Mouse (Mus musculus): Measurements from ENCODE around the gene Aig1.
A peak's percentile ranks its signal among the peaks of the same experiment; 100 is the strongest.
"Not testable (repeated sequence)": the region's sequence is repeated elsewhere in the genome, so short reads cannot be mapped to it uniquely, and the experiment has no call there.

Gene Aig1

DNA sequence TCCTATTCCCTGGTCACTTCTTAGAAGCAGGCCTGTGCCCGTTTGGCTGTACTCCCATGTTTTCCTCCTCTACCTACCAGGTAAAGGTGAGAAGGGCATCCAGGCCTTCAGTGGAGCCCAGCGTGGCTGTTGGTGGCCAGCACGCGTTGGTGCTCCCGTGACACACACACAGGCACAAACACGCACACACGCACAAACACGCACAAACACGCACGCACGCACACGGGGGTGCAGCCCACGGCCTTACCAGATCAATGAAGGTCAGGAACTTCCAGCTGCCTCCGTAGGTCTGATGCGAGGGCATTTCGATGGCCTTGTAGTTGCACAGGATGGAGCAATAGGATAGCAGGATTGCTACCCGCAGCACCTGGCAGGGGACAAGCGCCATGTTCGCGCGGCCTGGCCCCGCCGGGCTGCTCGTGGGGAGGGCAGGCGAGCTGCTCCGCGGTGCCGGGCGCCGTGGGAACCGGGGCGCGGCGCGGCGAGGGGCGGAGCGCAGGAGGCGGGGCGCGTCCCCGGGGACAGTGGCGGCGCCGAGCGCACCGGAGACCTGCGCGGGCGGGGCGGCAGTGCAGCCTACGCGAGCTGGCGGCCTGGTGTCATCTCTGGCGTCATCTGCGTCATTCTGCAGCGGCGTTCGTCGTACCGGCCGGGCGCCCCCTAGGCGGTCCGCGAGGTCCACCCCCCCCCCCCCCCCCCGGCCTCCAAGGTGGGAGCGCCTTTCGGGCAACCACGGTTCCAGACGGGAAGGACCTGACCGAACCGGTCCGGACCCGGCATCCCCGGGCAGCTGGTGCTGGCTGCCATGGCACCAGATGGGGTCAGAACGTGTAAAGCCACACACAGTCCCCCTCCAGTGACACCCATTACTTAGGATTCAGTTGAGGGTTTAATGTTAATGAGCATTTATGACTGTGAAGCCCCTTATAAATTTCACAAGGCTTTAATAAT lies at the start of gene Aig1:
Gene Aig1 (minus strand): TSS at position 610 of the 951 bp plus-strand sequence.
- DNase-seq (ENCODE audit: low spot score in 2 of 2) = peak; percentile 44 to 66

DNA sequence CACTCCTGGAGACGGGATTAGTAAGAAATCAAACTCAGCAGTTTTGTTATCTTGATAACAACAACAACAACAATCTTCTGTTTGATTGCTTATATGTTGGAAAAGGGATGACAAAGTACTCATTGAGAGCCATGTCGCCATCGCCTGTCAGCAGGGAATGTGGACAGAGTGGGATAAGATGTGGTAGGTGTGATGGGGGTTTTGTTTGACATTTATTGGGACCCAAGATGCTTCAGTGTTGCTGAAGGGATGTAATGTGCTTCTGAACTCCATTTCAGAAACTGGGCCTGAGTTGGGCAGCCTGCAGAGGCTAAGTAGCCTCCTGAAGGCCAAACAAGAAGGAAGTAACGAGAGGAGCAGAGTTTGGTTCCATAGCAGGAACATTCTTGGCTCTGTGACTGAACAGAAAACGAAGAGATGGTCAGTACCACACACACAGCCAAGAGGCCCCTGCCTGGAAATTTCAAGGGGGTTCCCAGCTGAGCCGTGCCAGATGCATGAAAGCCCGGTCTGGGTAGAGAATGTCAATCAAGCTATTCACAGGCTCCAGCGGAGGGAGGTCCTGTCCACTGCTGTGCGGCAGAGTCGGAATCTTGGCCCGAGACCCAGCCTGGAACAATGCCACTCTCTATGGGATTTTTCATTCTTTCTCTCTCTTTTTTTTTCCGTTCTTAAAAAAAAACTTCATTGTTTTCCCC lies 48.0 kb upstream of the Aig1 start:
- DNase-seq (ENCODE audit: low spot score in 2 of 2) = peak; percentile 32 to 66

DNA sequence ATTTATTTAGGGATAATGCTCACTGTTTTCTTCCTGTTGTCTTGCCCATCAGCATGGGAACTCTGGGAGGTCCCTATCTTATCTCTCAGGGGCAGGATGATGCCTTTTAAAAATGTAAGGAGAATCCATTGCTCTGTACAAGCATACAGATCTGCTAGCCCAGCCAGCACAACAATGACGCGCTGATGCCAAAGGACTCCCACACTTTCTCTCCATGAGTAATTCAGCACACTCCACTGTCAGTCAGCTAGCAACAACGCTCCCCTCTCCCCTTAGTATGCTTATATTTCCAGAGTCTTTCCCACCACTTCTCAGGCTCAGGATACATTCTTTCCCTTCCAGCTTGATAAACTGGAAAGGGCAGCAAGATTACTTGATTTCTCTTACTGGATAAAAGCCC lies 46.4 kb upstream of the Aig1 start:
- no peak for DNase-seq (ENCODE audit: low spot score in 2 of 2)

DNA sequence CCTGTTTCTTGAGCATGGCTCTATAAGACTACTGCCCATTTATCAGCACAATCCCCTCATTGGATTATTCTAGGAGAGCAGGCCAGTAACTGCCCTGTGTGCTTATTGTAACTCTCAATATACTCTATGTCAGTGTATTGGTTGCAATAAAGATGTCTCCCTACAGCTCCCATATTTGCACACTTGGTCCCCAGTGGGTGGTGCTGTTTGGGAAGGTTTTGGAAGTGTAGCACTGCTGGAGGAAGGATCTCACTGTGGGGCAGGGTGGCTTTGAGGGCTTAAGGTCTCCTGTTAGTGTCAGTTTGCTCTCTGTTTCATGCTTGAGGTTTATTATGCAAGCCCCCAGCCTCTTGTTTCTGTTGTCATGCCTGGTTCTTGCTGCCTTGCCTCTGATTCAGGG lies 44.9 kb upstream of the Aig1 start:
- no peak for DNase-seq (ENCODE audit: low spot score in 2 of 2)

DNA sequence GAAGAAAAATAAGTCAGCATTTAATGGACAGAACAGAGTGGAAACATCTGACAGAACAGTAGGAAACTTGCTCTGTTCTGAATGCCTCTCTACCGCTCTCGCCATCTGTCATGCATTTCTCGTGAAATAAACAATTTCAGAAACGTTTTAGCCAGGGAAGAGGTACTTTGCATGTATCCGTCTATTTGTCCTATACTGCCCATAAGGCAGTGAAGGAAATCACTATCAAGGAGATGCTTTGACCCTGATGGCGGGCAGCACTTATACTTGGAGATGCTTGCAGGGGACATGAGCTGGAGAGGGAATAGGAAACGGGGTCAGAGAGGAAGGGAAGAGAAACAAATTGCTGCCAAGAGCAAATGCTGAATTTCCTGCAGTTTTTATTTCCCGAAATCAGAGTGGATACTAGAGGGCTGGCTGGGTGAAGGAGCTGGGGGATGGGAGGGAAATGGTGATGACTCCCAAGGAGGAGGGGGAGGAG lies 37.5 kb upstream of the Aig1 start:
- no peak for DNase-seq (ENCODE audit: low spot score in 2 of 2)

DNA sequence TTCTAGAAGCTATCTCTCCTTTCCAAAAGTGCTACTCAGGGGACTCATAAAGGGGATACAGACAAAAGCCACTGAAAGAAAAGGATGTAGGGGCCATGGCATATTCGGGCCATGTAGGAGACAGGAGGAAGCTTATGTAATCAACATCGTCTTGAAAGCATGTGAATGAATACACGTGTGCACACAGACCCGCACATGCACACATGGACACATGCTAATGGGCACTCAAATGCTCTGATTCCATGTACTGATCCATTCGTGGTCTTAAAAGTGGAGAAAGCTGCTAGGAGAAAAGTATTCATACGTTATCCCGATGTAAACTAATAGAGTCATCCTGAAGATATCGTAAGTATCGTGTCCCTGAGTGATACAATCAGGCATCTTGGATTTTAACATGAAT lies 36.8 kb upstream of the Aig1 start:
- DNase-seq (ENCODE audit: low spot score in 2 of 2) = no peak

DNA sequence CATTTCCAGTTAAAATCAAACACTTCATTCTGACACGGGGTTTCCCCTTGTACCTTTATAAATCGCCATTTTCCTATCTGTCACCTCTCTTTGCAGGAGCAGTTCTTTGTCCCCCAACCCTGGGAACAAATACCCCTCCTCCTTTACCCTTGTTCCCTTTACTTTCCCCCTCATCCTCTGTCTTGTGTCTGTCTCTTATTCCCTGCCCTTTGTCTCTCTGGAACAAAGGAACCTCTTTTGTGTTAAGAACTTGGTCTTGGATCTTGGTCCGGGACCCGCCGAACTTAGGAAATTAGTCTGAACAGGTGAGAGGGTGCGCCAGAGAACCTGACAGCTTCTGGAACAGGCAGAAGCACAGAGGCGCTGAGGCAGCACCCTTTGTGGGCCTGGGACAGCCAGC lies 24.0 kb upstream of the Aig1 start:
- not testable (repeated sequence) for DNase-seq (ENCODE audit: low spot score in 2 of 2)

DNA sequence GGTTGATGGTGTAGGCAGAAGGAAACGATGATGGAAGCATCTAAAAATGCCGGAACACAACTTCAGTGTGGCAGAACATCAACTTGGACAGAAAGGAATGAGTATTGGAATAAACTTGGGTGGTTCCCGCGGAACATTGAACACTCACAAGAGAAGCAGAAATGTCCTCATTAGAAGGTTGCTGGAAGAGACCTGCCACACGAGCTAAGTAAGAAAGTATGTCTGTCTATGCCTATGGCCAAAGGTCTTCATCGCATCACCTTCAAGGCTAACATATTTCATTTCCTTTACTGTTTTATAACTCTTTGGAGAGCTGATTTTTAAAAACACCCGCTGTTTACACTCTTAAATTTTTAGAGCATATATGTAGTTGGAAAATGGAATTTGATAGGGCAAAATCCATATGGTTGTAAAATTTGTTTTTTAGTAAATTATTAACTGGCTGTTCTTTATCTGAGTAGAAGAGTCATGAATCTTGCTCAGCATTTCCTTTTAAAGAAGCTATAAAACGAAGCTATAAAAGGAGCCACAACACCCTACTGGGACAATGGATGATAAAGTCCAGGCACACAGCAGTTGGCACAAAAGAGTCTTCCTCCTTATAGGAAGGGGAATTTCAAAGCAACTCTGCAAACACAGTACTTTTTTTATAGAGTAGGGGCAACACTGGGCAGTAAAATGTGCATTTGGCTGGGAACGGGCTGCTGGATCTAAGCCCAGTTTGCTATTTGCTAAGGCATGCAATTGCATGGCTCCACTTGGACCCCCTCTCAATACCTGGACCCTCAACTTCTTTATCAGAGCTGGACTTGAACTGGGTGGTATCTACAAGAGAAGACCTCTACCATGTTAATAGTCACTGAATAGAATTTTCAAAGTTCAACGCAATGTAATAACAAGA lies 14.4 kb upstream of the Aig1 start:
- DNase-seq (ENCODE audit: low spot score in 2 of 2) = no peak

DNA sequence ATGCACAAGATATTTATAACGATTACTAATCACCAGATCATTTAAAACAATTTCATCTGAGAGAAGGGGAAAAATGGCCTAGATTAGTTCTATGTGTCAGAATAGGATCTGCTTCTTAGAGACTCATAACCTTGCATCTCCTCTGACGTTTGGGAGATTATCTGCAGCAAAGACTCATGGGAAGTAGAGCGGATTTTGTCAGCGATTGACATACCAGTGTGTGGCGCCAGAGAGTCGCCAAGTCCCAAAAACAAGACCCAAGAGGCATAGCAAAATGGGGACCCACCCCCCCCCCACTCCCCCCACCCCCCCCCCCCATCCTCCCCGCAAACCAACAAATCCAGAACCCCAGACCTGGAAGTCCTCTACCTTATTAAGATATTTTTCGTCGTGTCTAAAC lies 13.7 kb upstream of the Aig1 start:
- DNase-seq (ENCODE audit: low spot score in 2 of 2) = no peak

DNA sequence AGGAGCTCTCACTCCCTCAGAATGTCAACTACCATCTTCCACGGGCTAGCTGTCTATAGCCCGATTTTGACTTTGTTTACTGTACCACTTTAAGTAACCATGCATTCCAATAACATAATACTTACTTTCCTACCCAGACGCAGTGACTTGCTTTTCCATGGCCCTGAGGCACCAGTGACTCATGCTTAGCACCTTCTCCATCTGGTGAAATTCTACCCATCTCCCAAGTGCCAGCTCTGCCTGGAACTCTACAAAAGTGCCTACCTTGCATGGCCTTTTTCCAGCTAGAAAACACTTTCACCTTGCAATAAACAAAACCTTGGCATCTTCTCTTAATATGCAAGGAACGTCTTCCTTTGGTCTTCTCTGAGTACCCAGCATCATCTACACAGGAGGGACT lies 9.9 kb upstream of the Aig1 start:
- no peak for DNase-seq (ENCODE audit: low spot score in 2 of 2)

DNA sequence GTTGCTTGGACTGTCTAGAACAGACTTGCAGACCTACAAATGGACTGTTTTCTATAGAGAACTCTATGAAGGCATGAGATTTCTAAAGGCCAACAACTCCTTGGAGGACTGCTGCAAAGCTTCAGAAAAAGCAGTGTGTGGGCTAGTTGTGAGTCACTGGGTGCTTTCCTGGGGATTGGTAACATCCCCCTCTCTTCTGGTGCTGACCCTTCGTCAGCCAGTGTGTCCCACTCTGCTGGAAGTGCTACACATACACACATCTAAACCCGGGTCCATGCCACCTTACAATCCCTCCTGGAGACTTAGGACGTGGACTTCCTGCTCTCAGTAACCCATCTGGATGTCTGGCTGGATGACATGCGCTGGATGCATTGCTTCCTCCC lies 6.2 kb upstream of the Aig1 start:
- DNase-seq (ENCODE audit: low spot score in 2 of 2) = no peak

DNA sequence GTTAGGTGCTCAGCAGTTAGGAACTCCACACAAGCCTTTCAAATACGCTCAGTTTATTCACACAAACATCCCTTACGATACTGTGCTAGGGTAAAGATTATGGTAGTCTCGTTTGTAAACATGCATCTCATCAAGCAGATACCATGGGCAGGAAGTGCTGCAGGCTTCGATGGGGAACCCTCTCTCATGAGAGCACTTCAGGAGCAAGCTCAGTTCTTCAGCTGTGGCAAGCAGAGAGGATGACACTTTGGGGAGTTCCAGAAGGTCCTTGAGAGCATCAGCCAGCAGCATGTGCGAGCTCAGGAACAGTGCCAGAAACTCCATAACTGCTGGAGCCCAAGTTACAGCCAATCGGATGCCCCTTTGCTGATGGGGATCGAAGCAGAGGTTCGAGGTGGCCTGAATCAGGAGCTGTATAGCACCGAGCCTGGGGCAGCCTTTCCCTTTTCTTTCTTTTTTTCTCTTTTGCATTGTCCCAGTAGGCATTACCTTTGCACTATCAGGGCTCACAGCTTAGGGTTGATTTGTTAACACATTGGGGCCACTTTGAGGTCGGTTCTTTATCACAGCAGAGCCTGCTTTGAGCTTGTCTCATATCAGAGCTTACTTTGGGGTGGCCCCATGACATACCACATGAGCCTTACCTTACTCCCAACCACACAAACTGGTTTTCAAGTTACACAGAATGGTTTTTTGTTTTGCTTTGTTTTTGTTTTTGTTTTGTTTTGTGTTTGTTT lies 5.7 kb upstream of the Aig1 start:
- DNase-seq (ENCODE audit: low spot score in 2 of 2) = no peak

DNA sequence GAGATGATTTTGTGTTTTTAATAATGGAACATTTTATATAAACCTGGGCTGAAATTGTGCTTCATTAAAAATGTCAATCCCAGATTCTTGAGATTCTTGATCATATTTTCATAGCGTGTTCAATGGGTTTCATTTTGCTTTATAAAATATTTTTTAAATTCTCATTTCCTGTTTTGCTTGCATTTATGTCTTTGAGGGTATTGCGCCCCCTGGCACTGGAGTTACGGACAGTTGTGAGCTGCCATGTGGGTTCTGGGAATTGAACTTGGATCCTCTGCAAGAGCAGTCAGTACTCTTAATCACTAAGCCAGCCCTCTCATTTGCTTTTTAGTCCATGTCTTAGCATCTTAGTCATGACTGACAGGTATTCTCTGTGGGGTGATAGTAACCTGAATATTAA lies 1.8 kb upstream of the Aig1 start:
- no peak for DNase-seq (ENCODE audit: low spot score in 2 of 2)

DNA sequence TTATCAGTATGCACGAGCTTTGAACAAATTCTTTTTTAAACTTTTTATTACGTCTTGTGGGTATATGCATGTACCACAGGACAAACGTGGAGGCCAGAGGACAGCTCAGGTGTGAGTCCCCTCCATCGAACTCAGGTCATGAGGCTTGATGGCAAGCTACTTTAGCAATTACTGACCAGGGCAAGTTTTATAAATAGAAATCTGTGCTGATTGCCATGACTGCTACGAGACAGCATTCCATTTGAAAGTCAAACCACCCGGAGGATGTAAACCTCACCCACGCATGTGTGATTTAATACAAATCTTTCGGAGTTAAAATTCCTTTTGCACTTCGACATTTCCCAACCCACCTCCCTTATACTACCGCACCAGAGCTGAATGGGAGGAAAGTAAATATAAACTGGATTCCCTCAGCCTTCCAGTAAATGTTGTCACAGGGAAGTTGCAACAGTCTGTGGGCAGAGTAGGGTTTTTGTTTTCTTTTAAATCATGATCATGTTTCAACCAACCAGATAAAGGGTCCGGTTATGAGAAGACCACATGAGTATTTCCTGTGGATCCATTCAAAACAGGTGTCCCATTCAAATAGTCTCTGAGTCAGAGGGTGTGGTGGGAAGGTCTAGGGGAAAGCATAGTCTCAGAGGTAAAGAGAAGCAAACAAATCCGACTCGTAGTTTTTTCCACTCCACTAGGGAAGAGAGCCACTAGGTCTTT lies 699 bp upstream of the Aig1 start:
- no peak for DNase-seq (ENCODE audit: low spot score in 2 of 2)

DNA sequence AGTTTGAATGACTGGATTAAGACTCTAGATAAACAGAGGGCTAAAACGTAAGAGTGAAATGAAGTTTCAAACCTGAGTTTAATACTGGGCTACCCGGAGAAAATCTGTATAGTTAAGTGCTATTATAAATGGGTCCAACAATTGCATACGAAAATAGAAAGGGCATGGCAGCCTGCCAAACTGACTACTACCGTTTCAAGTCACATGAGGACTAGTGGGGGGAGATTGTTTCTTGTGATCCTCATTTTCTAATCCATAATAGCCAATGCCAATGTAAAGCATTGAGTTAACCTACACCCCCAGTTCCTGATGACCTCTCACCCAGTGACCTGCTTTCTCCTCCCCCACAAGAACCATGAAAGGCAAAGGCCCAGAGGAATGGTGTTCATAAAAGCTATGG lies 2.4 kb downstream of the Aig1 start:
- no peak for DNase-seq (ENCODE audit: low spot score in 2 of 2)

DNA sequence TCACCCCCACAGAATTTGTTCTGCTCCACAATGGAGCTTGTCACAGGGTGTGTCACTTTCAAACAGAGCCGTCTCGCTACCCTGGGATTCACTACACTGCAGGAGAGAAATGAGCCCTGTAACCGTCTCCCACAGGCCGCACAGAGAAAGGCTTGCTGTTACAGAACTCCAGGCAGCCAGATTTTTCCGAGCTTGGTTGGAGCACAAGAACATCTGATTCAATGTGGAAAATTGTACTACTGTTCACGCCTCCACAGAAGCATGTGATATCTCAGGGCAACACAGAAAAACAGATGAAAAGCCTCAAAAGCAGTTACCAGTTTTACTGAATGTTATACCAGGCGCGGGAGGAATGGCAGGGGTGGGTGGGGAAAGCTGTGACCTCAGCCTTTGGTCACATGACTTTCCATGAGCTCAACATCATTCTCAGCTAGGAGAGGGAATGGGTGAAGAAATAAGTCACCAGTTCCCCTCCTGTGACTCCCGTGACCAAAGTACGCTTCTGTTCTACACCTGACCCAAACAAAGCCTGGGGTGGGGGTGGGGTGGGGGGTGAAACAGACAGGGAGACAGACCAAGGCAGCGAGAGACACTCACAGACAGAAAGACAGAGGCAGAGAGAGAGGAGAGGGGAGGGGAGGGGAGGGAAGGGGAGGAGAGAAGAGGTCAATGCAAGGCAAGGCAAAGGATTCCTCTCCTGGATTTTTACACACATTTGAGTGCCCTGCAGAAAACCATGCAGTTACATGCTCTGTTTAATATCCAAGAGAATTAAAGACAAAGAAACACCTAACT lies 7.5 kb downstream of the Aig1 start:
- DNase-seq (ENCODE audit: low spot score in 2 of 2) = no peak

DNA sequence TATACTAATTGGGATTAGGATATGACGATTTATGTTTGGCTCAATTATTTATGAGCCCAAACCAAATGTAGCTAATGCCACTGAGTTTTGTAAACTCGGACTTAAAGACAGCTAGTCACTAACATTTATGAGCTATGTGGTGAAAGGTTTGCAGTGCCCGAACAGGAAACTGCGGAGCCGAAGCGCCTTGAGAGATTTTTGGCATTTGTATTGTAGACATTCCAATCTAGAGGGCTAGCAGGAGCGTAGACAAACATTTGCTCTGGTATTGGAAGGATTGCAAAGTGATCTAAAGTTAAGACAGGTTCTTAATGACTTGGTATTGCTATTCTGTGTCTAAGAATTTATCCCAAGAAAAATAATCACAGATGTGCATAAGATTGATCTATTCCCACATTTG lies 12.3 kb downstream of the Aig1 start:
- no peak for DNase-seq (ENCODE audit: low spot score in 2 of 2)

DNA sequence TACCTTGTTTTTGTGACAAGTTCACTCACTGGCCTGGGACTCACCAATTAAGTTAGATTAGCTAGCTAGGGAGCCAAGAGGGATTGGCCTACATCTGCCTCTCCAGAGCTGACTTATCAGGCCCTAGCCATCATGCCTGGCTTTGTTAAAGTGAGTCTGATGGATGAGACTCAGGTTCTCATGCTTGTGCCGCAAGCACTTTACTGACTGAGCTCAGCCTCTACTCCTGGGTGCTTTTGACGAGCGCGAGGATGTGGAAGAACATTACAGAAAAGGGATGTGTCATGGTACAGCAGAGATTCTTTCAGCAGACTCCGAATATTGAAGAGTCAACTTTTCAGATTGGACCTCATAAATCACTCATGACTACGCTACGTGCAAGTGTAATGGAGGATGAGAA lies 12.8 kb downstream of the Aig1 start:
- no peak for DNase-seq (ENCODE audit: low spot score in 2 of 2)

DNA sequence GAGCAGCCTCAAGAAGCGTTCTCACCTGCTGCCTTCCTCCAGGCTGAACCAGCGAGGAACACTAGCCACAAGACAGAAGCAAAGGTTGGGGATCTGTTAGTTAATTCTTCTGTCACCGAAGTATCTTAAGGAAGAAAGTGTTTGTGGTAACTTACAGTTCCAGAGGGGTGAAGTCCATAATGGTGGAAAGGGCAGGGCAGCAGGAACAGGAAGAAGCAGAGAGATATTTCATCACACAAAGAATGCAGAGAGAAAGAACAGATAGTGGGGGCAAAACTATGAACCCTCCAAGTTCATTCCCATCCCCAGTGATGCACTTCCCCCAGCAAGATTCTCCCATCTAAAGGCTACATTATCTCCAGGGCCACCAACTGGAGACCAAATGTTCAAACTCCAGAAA lies 13.7 kb downstream of the Aig1 start:
- DNase-seq (ENCODE audit: low spot score in 2 of 2) = no peak

DNA sequence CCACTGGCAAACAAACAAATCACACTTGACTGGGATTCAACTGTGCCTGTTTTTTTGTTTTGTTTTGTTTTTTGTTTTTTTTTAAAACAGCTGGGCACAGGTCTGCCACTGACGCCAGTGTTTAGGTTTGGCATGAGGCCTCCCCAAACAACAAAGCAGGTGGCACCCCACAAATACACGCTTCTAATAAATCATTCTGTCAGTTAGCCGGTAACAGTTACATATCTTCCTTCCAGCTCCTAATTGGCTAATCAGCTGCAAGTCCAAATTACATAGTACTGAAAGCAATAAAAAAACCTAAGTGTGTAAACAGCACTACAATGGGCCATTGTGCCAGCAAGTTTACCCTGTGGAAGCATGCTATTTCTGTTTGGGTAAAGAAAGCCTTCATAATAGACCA lies 18.7 kb downstream of the Aig1 start:
- no peak for DNase-seq (ENCODE audit: low spot score in 2 of 2)
